Mouse (Mus musculus) myocyte (in vitro differentiated cells): ENCODE results near the gene Ints14.

Experiments used
- CEBPB ChIP-seq: IDR thresholded peaks from 2 replicates; pipeline ENCODE4 v1.6.1; 2011; ENCODE audit warnings: mild to moderate bottlenecking, moderate library complexity; ENCODE audit not compliant: poor library complexity, insufficient read depth, severe bottlenecking
- E2F4 ChIP-seq: IDR thresholded peaks from one replicate; pipeline ENCODE4 v1.6.1; 2011; ENCODE audit warnings: mild to moderate bottlenecking, control low read depth, moderate library complexity; ENCODE audit not compliant: insufficient read depth
- MAX ChIP-seq: IDR thresholded peaks from one replicate; pipeline ENCODE4 v1.6.1; 2011; ENCODE audit warnings: low read depth, mild to moderate bottlenecking, control low read depth
- MYOD1 ChIP-seq, 3 experiments: IDR thresholded peaks; one replicate each; pipeline ENCODE4 v1.6.1; 2011; ENCODE audit warnings: control low read depth in 2 of 3, low read depth in 2 of 3, mild to moderate bottlenecking in 2 of 3, moderate library complexity in 1 of 3; ENCODE audit not compliant: insufficient read length in 2 of 3, control insufficient read depth in 1 of 3
- MYOG ChIP-seq, 3 experiments: IDR thresholded peaks; one replicate each; pipeline ENCODE4 v1.6.1; 2011; ENCODE audit warnings: control low read depth in 2 of 3, low read depth in 2 of 3, mild to moderate bottlenecking in 2 of 3; ENCODE audit not compliant: insufficient read length in 2 of 3, control insufficient read depth in 1 of 3, insufficient read depth in 1 of 3
- POLR2A ChIP-seq: IDR thresholded peaks from one replicate; pipeline ENCODE4 v1.6.1; 2011; ENCODE audit warnings: low read depth, mild to moderate bottlenecking, control low read depth, moderate library complexity; ENCODE audit not compliant: insufficient read length
- POLR2AphosphoS2 ChIP-seq: IDR thresholded peaks from one replicate; pipeline ENCODE4 v1.6.1; 2011; ENCODE audit warnings: low read depth, control low read depth; ENCODE audit not compliant: insufficient read length
- REST ChIP-seq: IDR thresholded peaks from one replicate; pipeline ENCODE4 v1.6.1; 2011; ENCODE audit warnings: mild to moderate bottlenecking, control low read depth, moderate library complexity; ENCODE audit not compliant: insufficient read depth, insufficient read length
- SRF ChIP-seq: IDR thresholded peaks from one replicate; pipeline ENCODE4 v1.6.1; 2011; ENCODE audit warnings: low read depth; ENCODE audit not compliant: control insufficient read depth, insufficient read length
- TCF12 ChIP-seq: IDR thresholded peaks from one replicate; pipeline ENCODE4 v1.6.1; 2011; ENCODE audit warnings: mild to moderate bottlenecking, control low read depth; ENCODE audit not compliant: poor library complexity, insufficient read depth, severe bottlenecking
- TCF3 ChIP-seq: IDR thresholded peaks from one replicate; pipeline ENCODE4 v1.6.1; 2011; ENCODE audit warnings: low read depth, control low read depth; ENCODE audit not compliant: insufficient read length
- USF1 ChIP-seq: IDR thresholded peaks from one replicate; pipeline ENCODE4 v1.6.1; 2011; ENCODE audit warnings: low read depth, mild to moderate bottlenecking, control low read depth, moderate library complexity

DNA sequence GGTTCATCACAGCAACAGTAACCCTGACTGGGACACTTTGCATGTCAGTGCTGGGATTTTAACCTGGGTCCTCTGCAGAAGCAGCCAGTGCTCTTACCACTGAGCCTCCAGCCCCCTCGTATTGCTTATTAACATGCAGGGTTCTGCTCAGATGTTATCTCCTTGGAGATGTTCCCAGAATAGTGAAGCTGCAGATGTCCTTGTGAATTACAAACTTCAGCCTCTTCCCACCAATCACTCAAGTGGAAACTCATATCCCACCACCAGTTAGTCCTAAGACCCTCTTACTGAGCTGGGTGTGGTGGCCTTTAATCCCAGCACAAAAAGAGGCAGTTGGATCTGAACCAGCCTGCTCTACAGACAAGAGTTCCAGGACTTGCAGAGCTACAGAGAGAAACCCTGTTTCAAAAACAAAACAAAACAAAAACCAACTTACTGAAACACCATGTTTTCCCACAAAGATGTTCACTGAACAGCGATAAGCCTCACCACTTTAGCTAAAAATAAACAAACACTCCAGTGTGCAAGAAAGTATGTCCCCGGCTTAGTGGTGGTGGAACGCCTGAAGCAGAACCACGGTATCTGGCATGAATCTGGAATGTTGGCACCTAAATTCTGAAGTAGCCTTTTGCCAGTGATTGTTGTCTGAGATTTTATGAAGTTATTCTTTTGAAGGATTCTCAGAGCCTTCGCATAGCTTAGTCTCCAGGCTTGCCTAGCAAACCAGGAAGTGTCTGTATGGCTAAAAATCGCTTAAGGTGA is 54.9 kb downstream of the Ints14 start:
- no peak for TF ChIP-seq POLR2A
- TF ChIP-seq USF1: no peak
- TF ChIP-seq MYOG (IDR thresholded peaks at IDR 0.05; ENCODE audit: control insufficient read depth in 1 of 3, insufficient read depth in 1 of 3, insufficient read length in 2 of 3, low read depth in 2 of 3): no peak
- TF ChIP-seq E2F4: no peak
- no peak for TF ChIP-seq POLR2AphosphoS2
- TF ChIP-seq MAX: no peak
- no peak for TF ChIP-seq SRF
- TF ChIP-seq MYOD1 (IDR thresholded peaks at IDR 0.05; ENCODE audit: control insufficient read depth in 1 of 3, insufficient read length in 2 of 3, low read depth in 2 of 3): no peak
- TF ChIP-seq TCF12: no peak
- no peak for TF ChIP-seq CEBPB
- TF ChIP-seq REST: no peak
- TF ChIP-seq TCF3: no peak
